Mouse (Mus musculus): ENCODE data around the gene Tjp1. TPM values are rescaled to one million over a fixed set of nuclear protein-coding genes. Genes with fewer than 3 reads are reported as not detected.

Tjp1 gene
- polyA plus RNA-seq, 2 experiments: 1.9 to 4.9 TPM

DNA sequence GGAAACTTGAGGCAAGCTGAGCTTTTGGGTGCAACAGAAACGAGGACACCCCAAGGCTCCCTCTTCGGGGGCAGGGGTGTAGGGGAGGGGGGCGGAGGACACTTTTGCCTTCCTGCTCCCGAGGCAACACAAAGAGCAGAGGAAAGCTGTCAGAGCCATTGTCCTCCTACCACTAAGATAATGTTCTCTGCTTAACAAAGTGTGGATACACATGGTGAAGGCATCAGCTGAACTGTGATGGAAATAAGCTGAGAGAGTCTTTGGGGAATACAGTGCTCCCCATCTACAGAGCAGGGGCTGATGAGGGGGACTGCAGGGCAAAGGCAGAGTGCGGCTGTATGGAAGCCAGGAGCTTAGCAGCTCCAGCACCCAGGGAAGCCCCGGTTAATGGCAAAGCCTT lies 145.7 kb downstream of the Tjp1 start:
- Histone ChIP-seq H3K9me3 (ENCODE audit: control insufficient read depth, low read length) (no peaks in the 10 kb centered on the region), H3K27me3 (ENCODE audit: control insufficient read depth, insufficient read depth, low read length) (no peaks in the 10 kb centered on the region), H3K4me3 (ENCODE audit: insufficient read depth in 1 of 2, low read depth in 2 of 2, low read length in 2 of 2) (no peak overlapping the region), H3K4me2 (ENCODE audit: low read depth) (no peak overlapping the region), H3K27ac (no peak overlapping the region), H3K9ac (replicated peaks) (no peak overlapping the region), H3K4me1 (replicated peaks; ENCODE audit: control insufficient read depth in 2 of 2, insufficient read depth in 2 of 2, low read length in 1 of 2) (no peaks in the 10 kb centered on the region), H3K36me3 (replicated peaks; ENCODE audit: control insufficient read depth, insufficient read depth, low read depth) (no peaks in the 10 kb centered on the region)
- TF ChIP-seq CTCF (IDR thresholded peaks at IDR 0.05; ENCODE audit: low read depth): no peak
- TF ChIP-seq EP300 (IDR thresholded peaks at IDR 0.05; ENCODE audit: low read depth): no peak
- WGBS (ENCODE audit: insufficient replicate concordance): 36% methylated on average over 6 of the region's 6 CpGs
- no peak for ATAC-seq (ENCODE audit: insufficient read depth)
- no peak for DNase-seq (ENCODE audit: low read depth in 3 of 3, low spot score in 3 of 3)

DNA sequence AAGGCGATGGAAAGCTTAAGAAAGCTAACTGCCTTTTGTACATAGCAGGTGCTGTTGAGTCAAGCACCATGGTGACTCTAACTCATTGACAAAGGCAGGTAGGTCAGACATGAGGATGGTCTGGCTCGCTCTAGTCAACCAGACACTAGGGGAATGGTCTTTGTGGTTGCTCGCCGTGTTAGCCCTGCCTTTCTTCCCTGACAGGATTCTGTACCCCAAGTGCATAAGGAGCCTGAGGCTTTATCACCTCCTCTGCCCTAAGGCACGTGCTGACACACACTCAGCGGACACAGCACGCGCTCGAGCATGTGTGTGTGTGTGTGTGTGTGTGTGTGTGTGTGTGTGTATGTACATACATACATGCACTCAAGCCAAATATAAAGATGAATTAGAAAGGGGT lies 146.9 kb downstream of the Tjp1 start:
- WGBS (ENCODE audit: insufficient replicate concordance): 67% methylated on average over 9 of the region's 9 CpGs
- no peak for ATAC-seq (ENCODE audit: insufficient read depth)

DNA sequence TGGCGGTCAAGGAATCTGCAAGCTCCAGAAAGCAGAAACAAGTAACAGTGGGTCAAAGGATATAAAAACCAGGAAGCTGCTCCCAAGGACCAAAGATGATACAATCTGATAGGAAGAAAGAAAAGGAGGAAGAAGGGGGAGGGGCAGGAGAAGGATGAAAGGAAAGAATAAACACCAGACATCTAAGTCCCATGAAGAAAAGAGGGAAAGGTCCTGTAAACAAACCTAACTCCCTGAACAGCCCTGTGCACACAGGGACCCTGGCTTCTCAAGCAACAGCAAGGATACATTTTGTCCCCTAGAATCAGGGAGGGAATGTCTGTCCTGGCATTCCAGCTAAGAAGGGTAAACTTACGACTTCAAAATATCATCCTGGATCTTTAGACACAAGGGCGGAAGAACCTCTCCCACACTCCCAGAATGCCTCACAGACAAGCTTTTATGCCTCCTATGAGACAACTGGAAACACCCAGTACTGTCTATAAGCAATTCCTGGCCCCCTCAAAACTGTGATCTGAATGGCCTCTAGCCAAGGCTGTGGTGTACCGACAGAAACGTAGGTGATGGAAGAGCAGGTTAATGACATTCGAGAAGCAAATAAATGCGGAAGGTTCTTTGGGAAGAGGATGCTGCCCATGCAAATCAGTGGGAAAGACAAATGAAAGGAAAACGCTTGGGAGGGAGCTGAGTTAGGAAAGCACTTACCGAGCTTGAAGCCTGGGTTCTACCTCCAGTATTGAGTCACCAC lies 148.6 kb downstream of the Tjp1 start:
- no peak overlapping the region for H3K4me3 ChIP-seq (ENCODE audit: insufficient read depth in 1 of 2, low read depth in 2 of 2, low read length in 2 of 2)
- TF ChIP-seq CTCF (IDR thresholded peaks at IDR 0.05; ENCODE audit: low read depth) (no peak), EP300 (IDR thresholded peaks at IDR 0.05; ENCODE audit: low read depth) (no peak)
- H3K27ac ChIP-seq: no peak overlapping the region
- no peak overlapping the region for H3K4me2 ChIP-seq (ENCODE audit: low read depth)
- H3K27me3 ChIP-seq (ENCODE audit: control insufficient read depth, insufficient read depth, low read length): peaks cover 10% of the 10 kb centered on the region
- ATAC-seq (ENCODE audit: insufficient read depth) (no peak), DNase-seq (ENCODE audit: low read depth in 3 of 3, low spot score in 3 of 3) (no peak)
- 23% methylated on average over 9 of the region's 9 CpGs for WGBS (ENCODE audit: insufficient replicate concordance)
- H3K4me1 ChIP-seq (replicated peaks; ENCODE audit: control insufficient read depth in 2 of 2, insufficient read depth in 2 of 2, low read length in 1 of 2): no peaks in the 10 kb centered on the region
- H3K36me3 ChIP-seq (replicated peaks; ENCODE audit: control insufficient read depth, insufficient read depth, low read depth): no peaks in the 10 kb centered on the region
- no peak overlapping the region for H3K9ac ChIP-seq (replicated peaks)
- H3K9me3 ChIP-seq (ENCODE audit: control insufficient read depth, low read length): no peaks in the 10 kb centered on the region

More for the DNA sequence above, 146.9 kb downstream of the Tjp1 start:
- no peaks in the 10 kb centered on the region for H3K4me1 ChIP-seq (replicated peaks; ENCODE audit: control insufficient read depth in 2 of 2, insufficient read depth in 2 of 2, low read length in 1 of 2)
- H3K4me2 ChIP-seq (ENCODE audit: low read depth): no peak overlapping the region
- TF ChIP-seq CTCF (IDR thresholded peaks at IDR 0.05; ENCODE audit: low read depth) (no peak), EP300 (IDR thresholded peaks at IDR 0.05; ENCODE audit: low read depth) (no peak)
- no peak overlapping the region for H3K27ac ChIP-seq
- no peaks in the 10 kb centered on the region; the same call in 1 of the 2 replicates for H3K27me3 ChIP-seq (ENCODE audit: control insufficient read depth, insufficient read depth, low read length)
- DNase-seq (ENCODE audit: low read depth in 3 of 3, low spot score in 3 of 3): no peak
- no peaks in the 10 kb centered on the region for H3K36me3 ChIP-seq (replicated peaks; ENCODE audit: control insufficient read depth, insufficient read depth, low read depth)
- H3K9ac ChIP-seq (replicated peaks): no peak overlapping the region
- no peaks in the 10 kb centered on the region for H3K9me3 ChIP-seq (ENCODE audit: control insufficient read depth, low read length)
- H3K4me3 ChIP-seq (ENCODE audit: insufficient read depth in 1 of 2, low read depth in 2 of 2, low read length in 2 of 2): no peak overlapping the region

DNA sequence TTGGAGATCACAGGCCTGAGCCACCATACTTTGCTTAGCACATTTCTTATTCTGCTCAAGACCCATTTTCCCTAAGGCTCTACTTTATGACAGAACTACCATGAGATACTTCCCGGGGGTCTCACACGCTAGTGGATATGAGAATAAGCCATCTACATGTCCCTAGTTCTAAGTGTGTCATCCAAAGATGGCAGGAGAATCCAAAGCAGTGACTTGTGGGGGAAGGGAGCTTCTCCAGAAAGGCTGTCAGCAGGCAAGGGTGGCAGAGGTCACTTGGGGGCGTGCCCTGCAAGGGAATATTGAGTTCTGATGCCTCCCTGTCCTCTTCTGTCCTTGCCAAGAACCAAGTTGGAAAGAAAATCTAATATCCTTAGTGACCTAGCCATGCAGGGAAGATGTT lies 150.1 kb downstream of the Tjp1 start:
- ATAC-seq (ENCODE audit: insufficient read depth) (no peak), DNase-seq (ENCODE audit: low read depth in 3 of 3, low spot score in 3 of 3) (no peak)
- WGBS (ENCODE audit: insufficient replicate concordance): 57% methylated on average over 3 of the region's 3 CpGs
- H3K27ac ChIP-seq: no peak overlapping the region
- no peak overlapping the region for H3K9ac ChIP-seq (replicated peaks)
- H3K27me3 ChIP-seq (ENCODE audit: control insufficient read depth, insufficient read depth, low read length): peaks cover 12% of the 10 kb centered on the region
- no peak overlapping the region for H3K4me2 ChIP-seq (ENCODE audit: low read depth)
- H3K9me3 ChIP-seq (ENCODE audit: control insufficient read depth, low read length): no peaks in the 10 kb centered on the region
- H3K4me3 ChIP-seq (ENCODE audit: insufficient read depth in 1 of 2, low read depth in 2 of 2, low read length in 2 of 2): no peak overlapping the region
- no peaks in the 10 kb centered on the region for H3K4me1 ChIP-seq (replicated peaks; ENCODE audit: control insufficient read depth in 2 of 2, insufficient read depth in 2 of 2, low read length in 1 of 2)
- no peaks in the 10 kb centered on the region for H3K36me3 ChIP-seq (replicated peaks; ENCODE audit: control insufficient read depth, insufficient read depth, low read depth)
- no peak for TF ChIP-seq EP300 (IDR thresholded peaks at IDR 0.05; ENCODE audit: low read depth)
- TF ChIP-seq CTCF (IDR thresholded peaks at IDR 0.05; ENCODE audit: low read depth): no peak

DNA sequence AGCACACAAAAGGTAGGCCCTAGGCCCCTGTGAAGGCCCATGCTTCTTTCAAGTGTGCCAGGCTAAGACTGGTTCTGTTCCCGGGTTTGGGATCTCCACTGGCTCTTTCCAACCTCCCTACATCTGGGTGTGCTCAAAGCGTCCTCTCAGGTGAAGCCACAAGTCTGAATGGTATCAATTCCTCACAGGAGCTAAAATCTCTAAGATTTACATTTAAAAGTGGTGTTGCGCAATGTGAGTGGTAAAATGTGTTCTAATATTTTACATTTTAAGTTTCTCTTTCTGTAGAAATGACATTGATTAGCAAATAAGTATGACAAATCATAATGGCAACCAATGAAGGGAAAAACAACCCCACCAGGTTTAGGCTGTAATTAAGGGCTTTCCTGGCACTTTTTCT lies 152.0 kb downstream of the Tjp1 start:
- Histone ChIP-seq H3K9me3 (ENCODE audit: control insufficient read depth, low read length) (no peaks in the 10 kb centered on the region), H3K27me3 (ENCODE audit: control insufficient read depth, insufficient read depth, low read length) (peaks cover 31% of the 10 kb centered on the region), H3K4me1 (replicated peaks; ENCODE audit: control insufficient read depth in 2 of 2, insufficient read depth in 2 of 2, low read length in 1 of 2) (peaks cover 0 to 2% of the 10 kb centered on the region in 2 experiments; a peak in 1 of 4 replicates), H3K4me3 (ENCODE audit: insufficient read depth in 1 of 2, low read depth in 2 of 2, low read length in 2 of 2) (no peak overlapping the region), H3K9ac (replicated peaks) (no peak overlapping the region), H3K27ac (no peak overlapping the region), H3K4me2 (ENCODE audit: low read depth) (no peak overlapping the region), H3K36me3 (replicated peaks; ENCODE audit: control insufficient read depth, insufficient read depth, low read depth) (no peaks in the 10 kb centered on the region)
- no peak for ATAC-seq (ENCODE audit: insufficient read depth)
- no peak for DNase-seq (ENCODE audit: low read depth in 3 of 3, low spot score in 3 of 3)
- TF ChIP-seq CTCF (IDR thresholded peaks at IDR 0.05; ENCODE audit: low read depth) (no peak), EP300 (IDR thresholded peaks at IDR 0.05; ENCODE audit: low read depth) (no peak)
- WGBS (ENCODE audit: insufficient replicate concordance): 48% methylated on average over 3 of the region's 3 CpGs
